Comparison of ENCODE assay signal across 9 mouse cellular contexts in the genomic region with DNA sequence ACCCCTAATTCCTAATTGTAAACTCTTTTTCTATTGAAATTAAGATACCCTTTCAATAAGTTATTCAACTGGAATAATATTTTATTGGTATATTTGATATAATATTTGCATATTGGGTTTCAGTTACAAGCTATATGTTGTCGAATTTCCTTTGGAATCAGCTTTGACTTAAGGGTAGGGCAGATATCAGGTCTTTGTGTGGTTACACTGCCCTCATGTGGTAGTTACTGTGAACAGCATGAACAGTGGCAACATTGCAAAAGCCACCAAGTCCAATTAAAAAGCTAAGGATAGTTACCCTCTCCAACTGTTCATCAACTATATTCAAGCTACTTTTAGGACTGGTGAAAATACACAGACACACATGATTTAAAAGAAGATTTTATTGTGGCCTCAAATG. TPM values are rescaled to one million over a fixed set of nuclear protein-coding genes. Genes with fewer than 3 reads are reported as not detected.
A peak's percentile ranks its signal among the peaks of the same experiment; 100 is the strongest.
DNase-seq lines count a peak whose midpoint lies in the region; ATAC-seq lines count a peak whose summit lies in the region.
"Had no signal": no experiment of that assay in that cellular context is flagged by ENCODE, and none has a peak within 500 bp of the region (broad histone marks: within the 10 kb centered on the region; RNA-seq: fewer than 3 reads in every experiment).

No protein-coding gene starts in this region.

- peak; percentile 66 for DNase-seq in embryo, embryonic 10.5 days (ENCODE audit: low spot score)
- no peak for DNase-seq in heart, adult 11 months
- no peak for DNase-seq in T-cell, adult 2 months (ENCODE audit: low spot score)

- H3K4me1 ChIP-seq in forebrain, embryonic 12.5 days: no peaks in the 10 kb centered on the region
- no peaks in the 10 kb centered on the region for H3K4me1 ChIP-seq in forebrain, embryonic 13.5 days
- H3K4me1 ChIP-seq in midbrain, embryonic 12.5 days: no peaks in the 10 kb centered on the region
- H3K4me1 ChIP-seq in midbrain, embryonic 15.5 days: no peaks in the 10 kb centered on the region

- H3K4me2 ChIP-seq in forebrain, embryonic 12.5 days: no peak overlapping the region
- H3K4me2 ChIP-seq in forebrain, embryonic 13.5 days: no peak overlapping the region
- no peak overlapping the region for H3K4me2 ChIP-seq in midbrain, embryonic 12.5 days (replicated peaks)
- no peak overlapping the region for H3K4me2 ChIP-seq in midbrain, embryonic 15.5 days

- ATAC-seq in forebrain, embryonic 12.5 days (ENCODE audit: low FRiP score): peak; percentile 64; the same call in 1 of the 2 replicates
- ATAC-seq in forebrain, embryonic 13.5 days: no peak
- ATAC-seq in midbrain, embryonic 12.5 days (ENCODE audit: low FRiP score, low read depth): peak; percentile 54
- no peak for ATAC-seq in midbrain, embryonic 15.5 days (replicated peaks)
- peak; percentile 88 for ATAC-seq in megakaryocyte, adult 5-6 weeks (ENCODE audit: poor library complexity, severe bottlenecking)

- no peaks in the 10 kb centered on the region for H3K27me3 ChIP-seq in forebrain, embryonic 12.5 days
- H3K27me3 ChIP-seq in forebrain, embryonic 13.5 days: no peaks in the 10 kb centered on the region
- no peaks in the 10 kb centered on the region for H3K27me3 ChIP-seq in midbrain, embryonic 12.5 days
- no peaks in the 10 kb centered on the region for H3K27me3 ChIP-seq in midbrain, embryonic 15.5 days (replicated peaks)

- no peak overlapping the region for H3K4me3 ChIP-seq in forebrain, embryonic 12.5 days (replicated peaks)
- H3K4me3 ChIP-seq in forebrain, embryonic 13.5 days: no peak overlapping the region
- no peak overlapping the region for H3K4me3 ChIP-seq in midbrain, embryonic 12.5 days
- H3K4me3 ChIP-seq in midbrain, embryonic 15.5 days: no peak overlapping the region

- H3K27ac ChIP-seq in forebrain, embryonic 12.5 days: no peak overlapping the region
- H3K27ac ChIP-seq in forebrain, embryonic 13.5 days: no peak overlapping the region
- no peak overlapping the region for H3K27ac ChIP-seq in midbrain, embryonic 12.5 days (replicated peaks)
- H3K27ac ChIP-seq in midbrain, embryonic 15.5 days: no peak overlapping the region

- H3K9ac ChIP-seq in forebrain, embryonic 12.5 days: no peak overlapping the region
- no peak overlapping the region for H3K9ac ChIP-seq in forebrain, embryonic 13.5 days
- H3K9ac ChIP-seq in midbrain, embryonic 12.5 days (replicated peaks): no peak overlapping the region
- no peak overlapping the region for H3K9ac ChIP-seq in midbrain, embryonic 15.5 days

- WGBS in forebrain, embryonic 12.5 days: 67% methylated on average over 1 of the region's 1 CpGs
- 68% methylated on average over 1 of the region's 1 CpGs for WGBS in forebrain, embryonic 13.5 days
- WGBS in midbrain, embryonic 12.5 days: 74% methylated on average over 1 of the region's 1 CpGs
- WGBS in midbrain, embryonic 15.5 days: 64% methylated on average over 1 of the region's 1 CpGs

- no peaks in the 10 kb centered on the region for H3K36me3 ChIP-seq in forebrain, embryonic 12.5 days (replicated peaks)
- no peaks in the 10 kb centered on the region for H3K36me3 ChIP-seq in forebrain, embryonic 13.5 days (ENCODE audit: poor library complexity, severe bottlenecking)
- no peaks in the 10 kb centered on the region for H3K36me3 ChIP-seq in midbrain, embryonic 12.5 days
- H3K36me3 ChIP-seq in midbrain, embryonic 15.5 days (replicated peaks): no peaks in the 10 kb centered on the region

- no peaks in the 10 kb centered on the region for H3K9me3 ChIP-seq in forebrain, embryonic 12.5 days
- 0 out of 2 replicates have a peak, but pooled peaks cover 4% of the 10 kb centered on the region for H3K9me3 ChIP-seq in forebrain, embryonic 13.5 days (replicated peaks)
- no peaks in the 10 kb centered on the region for H3K9me3 ChIP-seq in midbrain, embryonic 12.5 days
- no peaks in the 10 kb centered on the region for H3K9me3 ChIP-seq in midbrain, embryonic 15.5 days

RNA-seq across cellular contexts. Expression of gene Pdc, which starts 11.6 kb away (rescaled TPM):
- polyA plus RNA-seq in forebrain, embryonic 12.5 days (2016; fragmentation: Nextera tagmentation; extraction: Ambion mirVana): not detected in 2 replicates
- not detected in 2 replicates for polyA plus RNA-seq in forebrain, embryonic 13.5 days (2015; fragmentation: Nextera tagmentation; extraction: Ambion mirVana)
- polyA plus RNA-seq in midbrain, embryonic 12.5 days (2016; fragmentation: Nextera tagmentation; extraction: Ambion mirVana): 0.25 TPM in 1 of 2 replicates, not detected in the other
- not detected in 2 replicates for polyA plus RNA-seq in midbrain, embryonic 15.5 days (2015; fragmentation: Nextera tagmentation; extraction: Ambion mirVana)
- total RNA-seq in megakaryocyte, adult 5-6 weeks (2015): not detected in 2 replicates
- not detected in 2 replicates for total RNA-seq in megakaryocyte, adult 5-6 weeks (2017)
- polyA plus RNA-seq: heart, embryonic 14.5 days had no signal

Comparison
In these comparisons a context has a peak if more than half of its experiments do, and no peak if none do; other contexts are left out.
1. ATAC-seq: peak in forebrain, embryonic 12.5 days (single experiment), midbrain, embryonic 12.5 days (single experiment) and megakaryocyte, adult 5-6 weeks (single experiment); none in forebrain, embryonic 13.5 days (single experiment) and midbrain, embryonic 15.5 days (single experiment).